Mouse (Mus musculus) erythroblast, embryonic 14.5 days (primary cell): Measurements from ENCODE around the gene Snw1.

ENCODE experiments used
- GATA1 ChIP-seq: IDR thresholded peaks from 2 replicates; pipeline ENCODE4 v1.6.1; 2012; ENCODE audit warnings: low read length, inconsistent platforms, mixed read lengths
- TAL1 ChIP-seq: IDR thresholded peaks from 3 replicates; pipeline ENCODE4 v1.6.1; 2012; ENCODE audit warnings: low read length, inconsistent platforms, mixed read lengths

- TF ChIP-seq TAL1 (no peak), GATA1 (peak; percentile 55)
These were observed 22.6 kb downstream of the Snw1 start for GRCm38 (mm10) chr12:87449456-87449855.
